Mouse (Mus musculus): Measurements from ENCODE around the gene Ttpal. TPM values are rescaled to one million over a fixed set of nuclear protein-coding genes. Genes with fewer than 3 reads are reported as not detected.

The Ttpal gene
- polyA plus RNA-seq, 1 experiment from 2014 or later = 29.9 TPM

- Histone ChIP-seq H3K4me3 (no peak overlapping the region), H3K4me1 (0 out of 2 replicates have a peak, but pooled peaks cover 1% of the 10 kb centered on the region), H3K36me3 (no peaks in the 10 kb centered on the region), H3K9me3 (replicated peaks) (no peaks in the 10 kb centered on the region), H3K27me3 (ENCODE audit: low read depth, poor library complexity, severe bottlenecking) (no peaks in the 10 kb centered on the region), H3K27ac (replicated peaks) (no peak overlapping the region)
- no peak for DNase-seq (ENCODE audit: low spot score)
- 89% methylated on average over 13 of the region's 13 CpGs for WGBS
Measured at GRCm38 (mm10) chr2:163580069-163580945, 21.8 kb upstream of the Ttpal start.

DNA sequence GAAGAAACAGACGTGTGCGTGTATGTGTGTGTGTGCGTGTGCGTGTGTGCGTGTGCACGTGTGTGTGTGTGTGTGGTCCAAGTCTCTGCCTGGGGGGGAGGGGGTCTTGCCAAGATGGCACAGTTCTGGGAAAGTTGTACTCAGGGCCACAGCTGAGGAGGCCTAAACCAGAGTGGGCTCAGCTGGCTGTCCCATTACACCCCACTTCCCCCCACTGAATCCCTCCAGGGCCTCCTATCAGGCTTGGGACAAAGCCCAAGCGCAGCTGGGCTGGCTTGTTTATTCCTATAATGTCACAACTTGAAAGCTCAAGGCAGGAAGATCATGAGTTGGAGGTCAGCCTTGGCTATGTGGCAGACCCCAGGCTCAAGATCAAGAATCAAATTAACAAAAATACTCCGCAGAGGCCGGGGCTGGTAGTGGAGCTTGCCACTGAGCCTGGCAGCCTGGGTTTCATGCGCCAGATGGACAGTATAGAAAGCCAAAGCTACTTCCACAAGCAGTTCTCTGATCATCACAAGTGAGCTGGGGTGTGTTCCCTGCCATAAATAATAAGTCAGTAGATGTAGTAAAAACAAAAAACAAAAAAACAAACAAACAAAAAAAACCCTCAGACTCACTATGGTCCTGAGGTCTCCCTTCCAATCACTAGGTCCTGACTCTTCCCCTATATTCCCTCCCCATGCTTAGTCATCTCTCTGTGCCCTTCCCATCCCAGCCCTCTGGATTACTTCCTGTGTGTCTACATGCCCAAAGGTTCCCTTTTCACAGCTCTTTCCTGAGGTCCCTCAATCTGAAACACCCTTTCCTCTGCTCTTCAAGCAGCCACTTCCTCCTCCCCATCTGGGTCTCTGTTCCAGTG lies 18.7 kb upstream of the Ttpal start:
- no peak overlapping the region for H3K27ac ChIP-seq (replicated peaks)
- WGBS = 97% methylated on average over 10 of the region's 10 CpGs
- H3K4me3 ChIP-seq = no peak overlapping the region
- no peaks in the 10 kb centered on the region for H3K36me3 ChIP-seq
- no peaks in the 10 kb centered on the region for H3K9me3 ChIP-seq (replicated peaks)
- DNase-seq (ENCODE audit: low spot score) = no peak
- no peaks in the 10 kb centered on the region for H3K27me3 ChIP-seq (ENCODE audit: low read depth, poor library complexity, severe bottlenecking)
- peaks cover 6% of the 10 kb centered on the region for H3K4me1 ChIP-seq

- WGBS = 89% methylated on average over 10 of the region's 10 CpGs
- no peak for DNase-seq (ENCODE audit: low spot score)
- Histone ChIP-seq H3K27ac (replicated peaks) (no peak overlapping the region), H3K36me3 (no peaks in the 10 kb centered on the region), H3K4me3 (no peak overlapping the region), H3K27me3 (ENCODE audit: low read depth, poor library complexity, severe bottlenecking) (no peaks in the 10 kb centered on the region), H3K4me1 (peaks cover 6% of the 10 kb centered on the region), H3K9me3 (replicated peaks) (no peaks in the 10 kb centered on the region)
Measured at GRCm38 (mm10) chr2:163584088-163584426, 18.1 kb upstream of the Ttpal start.

- H3K27me3 ChIP-seq (ENCODE audit: low read depth, poor library complexity, severe bottlenecking) = no peaks in the 10 kb centered on the region
- peak; percentile 60 for DNase-seq (ENCODE audit: low spot score)
- H3K4me1 ChIP-seq = peaks cover 6% of the 10 kb centered on the region
- H3K4me3 ChIP-seq = no peak overlapping the region
- H3K36me3 ChIP-seq = no peaks in the 10 kb centered on the region
- H3K9me3 ChIP-seq (replicated peaks) = no peaks in the 10 kb centered on the region
- H3K27ac ChIP-seq (replicated peaks) = no peak overlapping the region
- WGBS = 47% methylated on average over 19 of the region's 19 CpGs
Measured at GRCm38 (mm10) chr2:163586384-163587261, 15.5 kb upstream of the Ttpal start.

DNA sequence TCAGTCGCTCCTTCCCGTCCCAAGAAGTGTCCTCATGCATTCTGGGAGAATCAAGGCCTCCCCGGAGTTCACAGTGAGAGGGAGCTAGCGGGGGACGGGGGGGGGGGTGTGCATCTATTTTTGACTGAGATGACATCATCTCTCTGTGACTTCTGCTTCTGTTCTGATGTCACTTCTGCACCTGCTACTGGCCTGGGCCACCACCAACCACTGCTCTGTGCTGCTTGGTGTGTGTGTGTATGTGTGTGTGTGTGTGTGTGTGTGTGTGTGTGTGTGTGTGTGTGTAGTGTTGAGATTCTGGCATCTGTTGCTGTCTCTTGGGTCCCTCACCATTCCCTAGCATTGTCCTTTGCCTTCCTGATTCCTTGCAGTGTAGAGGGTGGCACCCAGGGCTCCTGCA lies 14.6 kb upstream of the Ttpal start:
- H3K27me3 ChIP-seq (ENCODE audit: low read depth, poor library complexity, severe bottlenecking) = no peaks in the 10 kb centered on the region
- no peaks in the 10 kb centered on the region for H3K9me3 ChIP-seq (replicated peaks)
- H3K27ac ChIP-seq (replicated peaks) = no peak overlapping the region
- no peak overlapping the region for H3K4me3 ChIP-seq
- no peak for DNase-seq (ENCODE audit: low spot score)
- no peaks in the 10 kb centered on the region for H3K36me3 ChIP-seq
- 82% methylated on average over 5 of the region's 5 CpGs for WGBS
- H3K4me1 ChIP-seq = peaks cover 6% of the 10 kb centered on the region

DNA sequence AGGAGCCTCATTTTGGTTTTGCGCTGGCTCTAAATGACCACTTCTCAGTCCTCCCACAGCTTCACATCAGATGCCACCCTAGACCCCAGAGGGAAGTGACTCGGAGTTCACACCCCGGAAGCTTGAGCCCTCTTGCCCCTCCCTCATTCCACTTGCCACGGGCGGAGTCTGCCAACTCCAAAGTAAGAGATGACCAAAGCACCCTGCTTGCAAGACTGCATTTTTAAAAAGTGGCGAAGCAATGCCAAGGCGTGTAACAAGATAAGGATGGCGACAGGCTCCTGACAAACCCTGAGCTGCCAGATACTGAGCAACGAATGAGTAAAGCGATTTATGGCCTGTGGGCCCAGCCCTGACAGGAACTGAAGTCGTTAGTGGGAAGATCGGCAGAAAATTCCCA lies 11.9 kb upstream of the Ttpal start:
- whole genome bisulfite sequencing = 77% methylated on average over 12 of the region's 12 CpGs
- Histone ChIP-seq H3K27ac (replicated peaks) (no peak overlapping the region), H3K4me1 (peaks cover 9% of the 10 kb centered on the region), H3K4me3 (no peak overlapping the region), H3K36me3 (no peaks in the 10 kb centered on the region), H3K27me3 (ENCODE audit: low read depth, poor library complexity, severe bottlenecking) (no peaks in the 10 kb centered on the region), H3K9me3 (replicated peaks) (no peaks in the 10 kb centered on the region)
- no peak for DNase-seq (ENCODE audit: low spot score)

GRCm38 (mm10) chr2:163590996-163591395 lies 11.1 kb upstream of the Ttpal start:
- H3K36me3 ChIP-seq = no peaks in the 10 kb centered on the region
- WGBS = 82% methylated on average over 5 of the region's 5 CpGs
- H3K27ac ChIP-seq (replicated peaks) = no peak overlapping the region
- H3K9me3 ChIP-seq (replicated peaks) = no peaks in the 10 kb centered on the region
- H3K4me3 ChIP-seq = no peak overlapping the region
- H3K27me3 ChIP-seq (ENCODE audit: low read depth, poor library complexity, severe bottlenecking) = no peaks in the 10 kb centered on the region
- H3K4me1 ChIP-seq = peaks cover 10% of the 10 kb centered on the region
- no peak for DNase-seq (ENCODE audit: low spot score)

DNA sequence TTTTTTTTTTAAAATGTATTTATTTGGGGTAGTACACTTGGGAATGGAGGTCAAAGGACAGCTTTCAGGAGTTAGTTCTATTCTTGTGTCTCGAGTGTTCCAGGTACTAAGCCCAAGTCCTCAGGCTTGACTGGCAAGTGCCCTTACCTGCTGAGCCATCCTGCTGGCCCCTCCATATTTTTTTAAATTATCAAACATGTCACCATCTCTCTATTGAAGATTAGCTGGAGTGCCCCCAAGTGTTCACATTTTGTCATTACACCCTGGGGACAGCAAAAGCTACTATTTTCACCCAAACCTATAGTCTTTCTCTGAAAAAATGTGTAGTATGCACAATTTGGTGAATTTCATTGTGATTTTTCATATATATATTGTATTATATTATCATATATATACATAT lies 10.0 kb upstream of the Ttpal start:
- Histone ChIP-seq H3K4me1 (peaks cover 5% of the 10 kb centered on the region; the same call in 1 of the 2 replicates), H3K27me3 (ENCODE audit: low read depth, poor library complexity, severe bottlenecking) (no peaks in the 10 kb centered on the region), H3K36me3 (no peaks in the 10 kb centered on the region), H3K4me3 (no peak overlapping the region), H3K27ac (replicated peaks) (no peak overlapping the region), H3K9me3 (replicated peaks) (no peaks in the 10 kb centered on the region)
- 77% methylated on average over 1 of the region's 1 CpGs for WGBS
- no peak for DNase-seq (ENCODE audit: low spot score)

DNA sequence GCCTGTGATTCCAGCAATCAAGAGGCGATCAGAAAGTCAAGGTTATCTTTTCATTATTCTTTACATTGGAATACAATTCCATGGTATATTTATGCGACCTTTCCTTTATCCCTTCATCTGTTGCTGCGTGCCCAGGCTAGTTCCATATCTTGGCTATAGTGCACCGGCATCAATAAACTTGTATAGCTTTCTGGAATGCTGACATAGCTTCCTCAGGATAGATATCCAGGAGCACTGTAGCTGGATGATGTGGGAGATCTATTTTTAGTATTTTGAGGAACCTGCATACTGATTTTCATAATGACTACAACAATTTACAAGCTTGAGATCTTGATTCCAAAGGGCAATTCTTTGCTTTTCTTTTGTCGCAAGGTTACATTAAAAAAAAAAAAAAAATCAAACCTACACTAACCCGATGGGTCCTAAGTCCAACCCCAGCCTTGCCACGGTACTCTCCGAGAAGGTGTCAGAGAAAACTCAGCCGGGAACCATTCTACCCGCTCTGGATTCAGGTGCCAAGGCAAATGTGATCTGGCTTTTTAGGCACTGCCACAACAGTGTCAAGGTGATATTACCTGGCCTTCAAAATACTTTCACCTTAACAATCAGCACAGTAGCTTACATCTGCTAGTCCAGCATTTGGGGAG lies 8.4 kb upstream of the Ttpal start:
- no peak overlapping the region for H3K4me3 ChIP-seq
- no peaks in the 10 kb centered on the region for H3K9me3 ChIP-seq (replicated peaks)
- no peak for DNase-seq (ENCODE audit: low spot score)
- no peaks in the 10 kb centered on the region for H3K27me3 ChIP-seq (ENCODE audit: low read depth, poor library complexity, severe bottlenecking)
- no peaks in the 10 kb centered on the region for H3K36me3 ChIP-seq
- H3K4me1 ChIP-seq = peaks cover 5% of the 10 kb centered on the region; the same call in 1 of the 2 replicates
- H3K27ac ChIP-seq (replicated peaks) = no peak overlapping the region
- WGBS = 89% methylated on average over 10 of the region's 10 CpGs

DNA sequence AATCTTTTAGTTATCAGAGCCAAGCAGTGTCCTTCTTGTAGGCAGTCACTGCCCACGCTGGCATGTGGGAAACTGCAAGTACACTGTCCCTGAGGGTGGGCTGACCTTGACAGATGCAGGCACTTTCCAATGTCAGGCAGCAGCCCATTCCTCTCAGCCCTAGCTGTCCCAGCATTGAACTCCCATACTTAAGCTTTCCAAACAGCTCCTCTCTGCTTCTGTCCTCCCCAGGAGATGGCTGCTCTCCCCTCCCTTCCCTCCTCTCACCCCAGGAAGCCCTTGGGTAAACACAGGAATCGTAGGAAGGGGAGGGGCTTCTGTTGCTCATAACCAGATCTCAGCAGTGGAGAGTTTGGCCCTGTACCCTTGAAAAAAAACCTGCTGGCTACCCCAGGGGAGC lies 7.0 kb upstream of the Ttpal start:
- no peaks in the 10 kb centered on the region for H3K36me3 ChIP-seq
- no peaks in the 10 kb centered on the region for H3K27me3 ChIP-seq (ENCODE audit: low read depth, poor library complexity, severe bottlenecking)
- H3K27ac ChIP-seq (replicated peaks) = no peak overlapping the region
- H3K4me3 ChIP-seq = no peak overlapping the region
- no peak for DNase-seq (ENCODE audit: low spot score)
- no peaks in the 10 kb centered on the region for H3K9me3 ChIP-seq (replicated peaks)
- WGBS = 18% methylated on average over 2 of the region's 2 CpGs
- H3K4me1 ChIP-seq = peaks cover 5% of the 10 kb centered on the region; the same call in 1 of the 2 replicates

GRCm38 (mm10) chr2:163596057-163596872 lies 5.8 kb upstream of the Ttpal start:
- Histone ChIP-seq H3K27me3 (ENCODE audit: low read depth, poor library complexity, severe bottlenecking) (no peaks in the 10 kb centered on the region), H3K4me1 (peaks cover 5% of the 10 kb centered on the region; the same call in 1 of the 2 replicates), H3K4me3 (no peak overlapping the region), H3K9me3 (replicated peaks) (no peaks in the 10 kb centered on the region), H3K36me3 (no peaks in the 10 kb centered on the region), H3K27ac (replicated peaks) (no peak overlapping the region)
- 78% methylated on average over 13 of the region's 13 CpGs for WGBS
- DNase-seq (ENCODE audit: low spot score) = no peak

Data from midbrain, embryonic 10.5 days (tissue).